Mouse (Mus musculus) kidney, embryonic 16.5 days (tissue): ENCODE measurements around the gene Pear1. TPM values are rescaled to one million over a fixed set of nuclear protein-coding genes. Genes with fewer than 3 reads are reported as not detected.

Experiments
- ATAC-seq: fragments of 200-750 bp; cut with Nextera tagmentation; 2 replicates; pipeline ENCODE4 v1.8.0; 2017; ENCODE audit warnings: moderate TSS enrichment; ENCODE audit not compliant: low FRiP score, low TSS enrichment
- H3K27ac ChIP-seq: fragments of 300-500 bp; sonication (generic); 2 replicates; pipeline ENCODE4 v1.5.1; 2014; ENCODE audit warnings: low read length
- H3K27me3 ChIP-seq: fragments of 300-500 bp; sonication (generic); 2 replicates; pipeline ENCODE4 v1.6.1; 2014; ENCODE audit warnings: low read length, control low read depth, mixed read lengths; ENCODE audit not compliant: insufficient read depth
- H3K36me3 ChIP-seq: fragments of 300-500 bp; sonication (generic); 2 replicates; pipeline ENCODE4 v1.6.1; 2014; ENCODE audit warnings: low read length, control low read depth, mixed read lengths; ENCODE audit not compliant: insufficient read depth
- H3K4me1 ChIP-seq: fragments of 300-500 bp; sonication (generic); 2 replicates; pipeline ENCODE4 v1.6.1; 2014; ENCODE audit warnings: low read length, control low read depth, mixed read lengths; ENCODE audit not compliant: insufficient read depth
- H3K4me2 ChIP-seq: fragments of 300-500 bp; sonication (generic); replicated peaks from 2 replicates; pipeline ENCODE4 v1.6.1; 2014; ENCODE audit warnings: low read depth, low read length
- H3K4me3 ChIP-seq: fragments of 300-500 bp; sonication (generic); 2 replicates; pipeline ENCODE4 v1.5.1; 2014; ENCODE audit warnings: mild to moderate bottlenecking, low read length
- H3K9ac ChIP-seq: fragments of 300-500 bp; sonication (generic); replicated peaks from 2 replicates; pipeline ENCODE4 v1.6.1; 2014; ENCODE audit warnings: low read length
- H3K9me3 ChIP-seq: fragments of 300-500 bp; sonication (generic); 2 replicates; pipeline ENCODE4 v1.6.1; 2016; ENCODE audit warnings: low read length, control low read depth
- WGBS: fragments of 180-500 bp; shearing (Covaris S2); extraction: QIAGEN DNeasy Blood & Tissue Kit; methylation state at CpG from one replicate; pipeline ENCODE4 v1.1.7; 2014; 5-methylcytosine and 5-hydroxymethylcytosine counted together
- polyA plus RNA-seq: library from polyadenylated mRNA; unstranded; fragments of >200 nt; fragmentation: Nextera tagmentation; extraction: Ambion mirVana; gene quantifications from 2 replicates; pipeline ENCODE4 v1.2.1, GENCODE M21; 2015

Gene Pear1
- polyA plus RNA-seq, 1 experiment from 2014 or later: 60.2 TPM

DNA sequence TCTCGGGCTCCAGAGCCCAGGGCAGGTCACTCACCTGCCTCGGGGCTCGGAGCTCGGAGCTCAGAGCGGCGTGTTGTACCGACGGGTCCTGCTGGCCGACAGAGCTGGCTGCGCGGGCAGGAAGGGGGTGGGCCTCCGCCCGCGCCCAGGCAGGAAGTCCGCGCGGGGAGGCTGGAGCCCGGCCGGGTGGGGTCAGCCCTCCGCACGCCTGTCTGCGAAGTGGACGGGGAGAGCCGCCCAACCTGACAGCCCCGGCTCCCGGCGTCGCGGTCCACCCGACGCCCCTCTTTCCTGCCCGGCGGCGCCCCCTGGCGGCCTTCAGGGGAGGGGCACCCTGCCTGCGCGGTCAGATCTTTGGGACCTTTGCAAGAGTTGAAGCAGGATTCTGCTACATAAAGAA lies 55.3 kb downstream of the Pear1 start:
- Histone ChIP-seq H3K4me3 (peak overlapping the region; percentile 57), H3K27me3 (no peaks in the 10 kb centered on the region), H3K9me3 (no peaks in the 10 kb centered on the region), H3K27ac (peak overlapping the region; percentile 91), H3K4me1 (peaks cover 57% of the 10 kb centered on the region), H3K9ac (peak overlapping the region; percentile 74), H3K4me2 (peak overlapping the region; percentile 72), H3K36me3 (no peaks in the 10 kb centered on the region)
- under 1% methylated on average over 31 of the region's 37 CpGs for WGBS
- peak; percentile 76 for ATAC-seq

DNA sequence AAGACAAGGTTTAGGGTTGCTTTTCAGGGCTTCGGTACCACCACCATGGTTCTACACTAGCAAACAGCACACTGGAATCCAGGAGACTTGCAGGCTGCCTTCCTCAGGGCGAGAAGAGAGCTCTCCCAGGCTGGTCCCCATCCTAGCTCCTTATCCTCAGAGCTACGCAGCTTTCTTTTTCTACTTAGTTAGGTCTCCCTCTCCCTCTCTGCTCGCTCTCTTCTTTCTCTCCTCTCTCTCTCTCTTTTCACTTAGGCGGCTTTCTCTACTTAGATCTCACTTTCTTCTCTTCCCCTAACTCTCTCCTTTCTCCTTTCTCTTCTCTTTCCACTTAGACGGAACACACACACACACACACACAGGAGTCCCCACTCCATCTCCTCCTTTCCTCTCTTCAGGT lies 55.7 kb downstream of the Pear1 start:
- no peak for ATAC-seq
- peak overlapping the region; percentile 74 for H3K9ac ChIP-seq
- H3K4me1 ChIP-seq: peaks cover 62% of the 10 kb centered on the region

DNA sequence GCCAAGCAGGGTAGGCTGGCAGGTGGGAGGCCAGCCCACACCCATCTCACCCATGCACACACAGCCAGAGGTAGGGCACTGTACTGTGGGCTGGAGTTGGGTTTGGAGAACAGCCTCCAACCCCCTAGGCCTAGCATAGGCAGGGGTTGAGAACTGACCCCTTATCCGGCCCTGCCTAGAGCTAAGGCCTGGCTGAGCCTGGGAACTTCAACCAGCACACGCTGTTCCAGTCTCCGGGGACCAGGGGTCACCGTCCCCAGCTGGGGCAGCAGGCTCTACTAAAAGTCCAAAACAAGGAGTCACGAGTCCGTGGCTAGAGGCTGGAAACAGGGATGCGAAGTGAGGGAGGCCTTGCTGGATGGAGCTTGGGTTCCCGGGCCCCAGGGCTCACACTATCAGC lies 56.3 kb downstream of the Pear1 start:
- Histone ChIP-seq H3K27me3 (no peaks in the 10 kb centered on the region), H3K9ac (peak overlapping the region; percentile 74), H3K4me2 (peak overlapping the region; percentile 72), H3K36me3 (no peaks in the 10 kb centered on the region), H3K27ac (peak overlapping the region; percentile 91), H3K9me3 (no peaks in the 10 kb centered on the region), H3K4me1 (peaks cover 68% of the 10 kb centered on the region), H3K4me3 (peak overlapping the region; percentile 57)
- ATAC-seq: peak; percentile 69
- WGBS: 27% methylated on average over 8 of the region's 8 CpGs

More for the DNA sequence above, 55.7 kb downstream of the Pear1 start:
- Histone ChIP-seq H3K4me2 (peak overlapping the region; percentile 72), H3K9me3 (no peaks in the 10 kb centered on the region), H3K4me3 (peak overlapping the region; percentile 57), H3K27me3 (no peaks in the 10 kb centered on the region), H3K27ac (peak overlapping the region; percentile 91), H3K36me3 (no peaks in the 10 kb centered on the region)
- WGBS: 20% methylated on average over 6 of the region's 6 CpGs

DNA sequence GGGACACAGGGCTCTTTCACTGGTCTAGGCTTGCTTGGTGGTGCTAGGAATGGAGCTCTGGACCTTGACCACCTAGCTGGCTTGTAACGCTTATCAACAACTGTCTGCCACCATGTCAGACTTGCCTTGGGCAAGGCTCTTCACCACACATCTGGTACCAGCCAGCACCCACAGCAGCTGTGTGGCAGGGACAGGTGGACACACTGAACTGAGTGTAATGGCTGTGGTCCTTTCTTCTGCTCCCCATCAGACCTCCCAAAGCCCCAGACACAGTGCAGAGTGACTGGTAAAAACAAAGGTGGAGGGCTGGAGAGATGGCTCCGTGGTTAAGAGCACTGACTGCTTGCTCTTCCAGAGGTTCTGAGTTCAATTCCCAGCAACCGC lies 57.8 kb downstream of the Pear1 start:
- Histone ChIP-seq H3K4me1 (peaks cover 80% of the 10 kb centered on the region), H3K27me3 (no peaks in the 10 kb centered on the region), H3K4me2 (peak overlapping the region; percentile 72), H3K36me3 (no peaks in the 10 kb centered on the region), H3K27ac (peak overlapping the region; percentile 97), H3K9me3 (no peaks in the 10 kb centered on the region), H3K4me3 (peak overlapping the region; percentile 23; the same call in 1 of the 2 replicates), H3K9ac (peak overlapping the region; percentile 32; the same call in 1 of the 2 replicates)
- 82% methylated on average over 3 of the region's 3 CpGs for WGBS
- no peak for ATAC-seq

DNA sequence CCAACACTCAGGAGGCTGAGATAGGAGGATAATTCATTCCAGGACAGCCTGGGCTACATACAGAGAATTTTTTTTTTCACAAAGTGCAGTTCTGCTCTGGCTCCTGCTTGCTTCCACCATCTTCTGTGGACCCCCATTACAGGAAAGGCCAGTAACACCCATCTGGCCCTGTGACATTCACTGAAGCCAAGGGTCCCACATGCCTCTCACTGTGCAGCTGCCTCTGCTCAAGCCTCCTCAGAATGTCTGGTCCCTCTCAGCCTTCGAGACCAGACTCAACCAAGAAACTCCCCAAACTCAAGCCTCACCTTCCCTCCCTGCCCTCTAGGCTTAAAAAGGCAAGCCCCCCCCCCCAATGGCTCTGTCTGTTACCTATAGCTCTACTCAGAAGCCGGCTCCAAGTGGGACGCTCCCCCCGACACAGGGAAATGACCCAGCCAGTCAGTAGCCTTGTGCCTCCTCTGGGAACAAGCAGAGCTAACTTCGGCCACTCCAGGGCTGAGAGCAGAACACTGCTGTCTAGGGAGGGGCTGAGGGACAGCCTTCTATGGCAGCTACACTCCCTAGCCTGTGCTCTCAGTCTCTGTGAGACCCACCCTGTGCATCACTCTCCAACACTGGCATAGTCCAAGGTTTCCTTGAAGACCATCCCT lies 58.3 kb downstream of the Pear1 start:
- Histone ChIP-seq H3K4me2 (peak overlapping the region; percentile 72), H3K36me3 (no peaks in the 10 kb centered on the region), H3K9me3 (no peaks in the 10 kb centered on the region), H3K27me3 (no peaks in the 10 kb centered on the region), H3K9ac (peak overlapping the region; percentile 32; the same call in 1 of the 2 replicates), H3K4me3 (peak overlapping the region; percentile 23), H3K27ac (peak overlapping the region; percentile 97), H3K4me1 (peaks cover 77% of the 10 kb centered on the region)
- WGBS: 68% methylated on average over 5 of the region's 5 CpGs
- no peak for ATAC-seq

DNA sequence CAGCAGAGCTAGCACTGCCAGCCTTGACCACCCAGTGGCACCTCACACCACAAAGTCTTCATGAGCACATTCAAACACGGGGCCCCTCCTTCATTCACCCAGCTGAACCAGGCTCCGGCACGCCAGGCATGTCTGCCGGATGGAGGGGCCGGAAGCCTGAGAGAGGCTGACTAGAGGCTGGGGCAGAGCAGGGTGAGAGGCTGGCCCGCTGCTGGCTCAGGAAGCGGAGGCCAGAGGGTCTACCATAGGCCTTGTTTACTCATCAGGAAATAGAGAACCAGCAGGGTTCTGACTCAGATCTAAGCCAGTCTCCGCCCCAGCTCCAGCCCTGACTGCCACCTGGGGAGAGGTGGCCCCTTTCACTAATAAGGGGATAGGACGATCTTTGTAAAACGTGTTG lies 59.0 kb downstream of the Pear1 start:
- 17% methylated on average over 10 of the region's 10 CpGs for WGBS
- ATAC-seq: peak; percentile 9; the same call in 1 of the 2 replicates
- H3K9ac ChIP-seq: peak overlapping the region; percentile 64

DNA sequence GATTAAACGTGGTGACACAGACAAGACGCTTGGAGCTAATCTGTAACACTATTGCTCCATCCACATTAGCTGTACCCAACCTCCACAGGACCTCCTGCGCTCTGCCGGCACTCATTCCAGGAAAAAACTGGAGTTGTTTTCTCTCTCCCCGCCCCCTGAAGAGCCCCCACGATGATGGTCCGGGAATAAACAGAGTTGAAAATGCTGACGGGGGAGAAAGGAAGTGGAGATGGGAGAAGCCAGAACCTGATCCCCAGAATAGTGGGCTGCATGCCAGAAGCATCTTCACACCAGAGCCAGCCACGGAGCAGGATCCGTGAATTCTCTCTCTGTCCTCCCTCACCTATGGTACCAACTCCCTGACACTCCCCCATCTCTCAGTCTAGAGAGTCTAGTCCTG lies 59.6 kb downstream of the Pear1 start:
- H3K4me1 ChIP-seq: peaks cover 78% of the 10 kb centered on the region
- H3K36me3 ChIP-seq: peaks cover 3% of the 10 kb centered on the region; the same call in 1 of the 2 replicates
- H3K4me3 ChIP-seq: peak overlapping the region; percentile 23
- no peak for ATAC-seq
- H3K27me3 ChIP-seq: no peaks in the 10 kb centered on the region
- peak overlapping the region; percentile 64 for H3K9ac ChIP-seq
- H3K9me3 ChIP-seq: no peaks in the 10 kb centered on the region
- peak overlapping the region; percentile 72 for H3K4me2 ChIP-seq
- peak overlapping the region; percentile 97 for H3K27ac ChIP-seq
- 16% methylated on average over 10 of the region's 10 CpGs for WGBS

More for the DNA sequence above, 59.0 kb downstream of the Pear1 start:
- H3K4me1 ChIP-seq: peaks cover 75% of the 10 kb centered on the region
- peak overlapping the region; percentile 97 for H3K27ac ChIP-seq
- no peaks in the 10 kb centered on the region for H3K9me3 ChIP-seq
- H3K36me3 ChIP-seq: no peaks in the 10 kb centered on the region
- H3K27me3 ChIP-seq: no peaks in the 10 kb centered on the region
- H3K4me3 ChIP-seq: peak overlapping the region; percentile 23
- H3K4me2 ChIP-seq: peak overlapping the region; percentile 72

DNA sequence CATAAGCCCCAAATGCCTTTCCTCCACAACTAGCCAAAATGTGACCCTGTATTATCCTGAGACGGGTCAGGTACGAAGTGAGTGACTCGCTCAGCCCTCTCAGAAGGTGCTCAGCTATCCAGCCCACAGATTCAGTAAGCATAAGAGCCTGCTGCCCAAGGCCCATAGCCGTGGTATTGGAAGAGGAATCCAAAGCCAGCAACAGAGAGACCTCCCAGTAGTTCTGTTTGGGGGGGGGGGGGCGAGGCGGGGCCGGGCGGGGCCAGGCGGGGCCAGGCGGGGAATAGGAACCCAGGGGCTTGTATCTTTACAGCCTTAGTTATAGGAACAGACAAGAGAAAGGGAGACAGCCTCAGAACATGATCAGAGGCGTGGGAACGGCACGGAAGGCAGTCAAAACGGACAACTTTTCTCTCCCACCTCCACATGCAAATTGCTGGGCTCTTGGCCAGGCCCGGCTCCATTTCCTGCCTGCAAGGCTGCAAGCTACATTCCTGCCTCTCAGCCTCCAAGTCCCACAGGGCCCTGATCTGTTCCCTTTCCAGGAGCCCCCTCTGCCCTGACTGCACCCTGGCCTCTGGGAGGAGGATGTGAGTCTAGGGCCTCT lies 60.3 kb downstream of the Pear1 start:
- H3K27ac ChIP-seq: peak overlapping the region; percentile 97
- peaks cover 85% of the 10 kb centered on the region for H3K4me1 ChIP-seq
- H3K4me2 ChIP-seq: peak overlapping the region; percentile 72
- H3K4me3 ChIP-seq: peak overlapping the region; percentile 23
- no peaks in the 10 kb centered on the region for H3K27me3 ChIP-seq
- peaks cover 10% of the 10 kb centered on the region; the same call in 1 of the 2 replicates for H3K36me3 ChIP-seq
- ATAC-seq: peak; percentile 55
- H3K9me3 ChIP-seq: no peaks in the 10 kb centered on the region
- peak overlapping the region; percentile 64 for H3K9ac ChIP-seq
- 9% methylated on average over 15 of the region's 15 CpGs for WGBS

DNA sequence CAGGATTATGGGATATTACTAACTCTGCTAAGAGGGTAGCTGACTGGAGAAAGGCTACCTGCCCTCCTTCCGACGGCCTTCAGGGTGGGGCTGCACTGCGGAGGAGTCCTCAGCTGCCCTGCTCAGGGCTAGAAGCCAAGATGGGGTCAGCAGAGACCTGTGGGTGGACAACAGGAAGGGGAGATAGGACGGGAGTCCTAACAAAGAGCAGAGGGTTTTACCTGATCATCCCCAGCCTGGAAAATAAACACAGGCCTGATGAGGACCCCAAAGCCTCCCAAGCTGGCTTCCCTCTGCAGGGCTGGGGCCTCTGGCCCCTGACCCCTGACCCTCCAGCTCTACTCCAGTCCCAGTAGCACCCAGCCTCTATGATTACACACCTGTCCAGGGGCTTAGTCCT lies 60.9 kb downstream of the Pear1 start:
- peak overlapping the region; percentile 72 for H3K4me2 ChIP-seq
- peaks cover 85% of the 10 kb centered on the region for H3K4me1 ChIP-seq
- WGBS: 32% methylated on average over 4 of the region's 4 CpGs
- H3K36me3 ChIP-seq: peaks cover 12% of the 10 kb centered on the region
- no peaks in the 10 kb centered on the region for H3K27me3 ChIP-seq
- ATAC-seq: no peak
- H3K4me3 ChIP-seq: peak overlapping the region; percentile 23; the same call in 1 of the 2 replicates
- H3K9me3 ChIP-seq: no peaks in the 10 kb centered on the region
- H3K27ac ChIP-seq: peak overlapping the region; percentile 97
- H3K9ac ChIP-seq: peak overlapping the region; percentile 64
